8 mouse cellular contexts compared by ENCODE assay signal in the genomic region with DNA sequence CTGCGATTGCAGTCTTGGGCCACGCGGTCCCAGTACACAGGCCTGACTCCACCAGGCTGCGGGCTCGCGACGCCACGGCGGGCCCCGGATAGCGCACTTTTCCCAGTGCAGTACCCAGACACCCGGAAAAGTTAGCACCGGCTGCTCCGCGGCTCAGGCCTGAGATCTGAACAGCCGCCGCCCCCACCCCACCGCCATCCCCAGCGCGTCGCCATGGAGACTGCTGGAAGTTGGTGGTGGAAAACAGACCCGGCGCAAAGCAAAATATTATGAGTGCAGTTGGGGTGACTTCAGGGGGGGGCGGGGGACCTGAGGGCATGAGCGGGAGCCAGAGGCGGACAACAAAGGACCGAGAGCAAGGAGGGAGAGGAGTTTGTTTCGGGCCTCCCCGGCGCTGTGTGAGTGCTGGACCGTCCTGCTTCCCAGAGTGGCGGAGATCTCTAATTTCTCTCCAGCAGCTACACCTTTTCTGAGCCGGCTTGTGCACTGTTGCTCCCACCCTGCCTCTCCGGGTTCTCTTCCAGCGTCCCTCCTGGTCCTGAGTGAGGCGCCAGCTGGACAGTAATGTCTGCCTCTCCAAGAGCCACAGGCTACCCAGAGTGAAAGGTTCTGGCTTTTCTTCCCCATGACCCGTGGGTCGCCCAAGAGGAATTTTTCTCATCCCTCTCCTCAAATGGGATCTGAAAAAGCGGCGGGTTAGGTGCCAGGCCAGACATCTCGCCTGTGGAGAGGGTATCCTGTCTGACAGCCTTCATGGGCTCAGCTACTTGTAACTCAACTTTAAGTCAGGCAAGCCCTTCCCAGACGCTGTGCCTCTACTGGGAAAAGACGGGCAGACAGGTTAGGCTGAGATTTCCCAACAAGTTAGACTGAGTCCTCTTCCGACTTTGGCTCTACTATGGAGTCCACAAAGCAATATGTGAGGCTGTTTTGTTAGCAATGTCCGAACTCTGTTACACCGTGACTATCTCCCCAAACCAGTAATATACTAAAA. TPM values are rescaled to one million over a fixed set of nuclear protein-coding genes. Genes with fewer than 3 reads are reported as not detected.
DNase-seq lines count a peak whose midpoint lies in the region; ATAC-seq and TF ChIP-seq lines count a peak whose summit lies in the region.

No protein-coding gene starts in this region.

- H3K4me2 ChIP-seq in intestine, postnatal 0 days (replicated peaks; ENCODE audit: low read depth), result peak overlapping the region; percentile 46

- DNase-seq in gastrocnemius, adult 2 months, result no peak
- no peak for DNase-seq in gastrocnemius, adult 18-20 months (ENCODE audit: low spot score)
- peak; percentile 54 for DNase-seq in ovary, postnatal 36 days (ENCODE audit: low spot score)
- DNase-seq in ovary, postnatal 10 days (ENCODE audit: low spot score), result no peak
- DNase-seq in right cerebral cortex, postnatal 25 days, result peak; percentile 23
- DNase-seq in urinary bladder, postnatal 4 days (ENCODE audit: low spot score in 2 of 2), result no peak
- no peak for DNase-seq in kidney, postnatal 14 days

- H3K9ac ChIP-seq in intestine, postnatal 0 days (ENCODE audit: low read depth, low read length), result no peak overlapping the region

- 9% methylated on average over 46 of the region's 46 CpGs for WGBS in intestine, postnatal 0 days

- intact Hi-C loops in gastrocnemius, adult 2 months (cut with DNase I), result no loop called here

- peaks cover 83% of the 10 kb centered on the region for H3K27me3 ChIP-seq in intestine, postnatal 0 days (replicated peaks; ENCODE audit: control insufficient read depth, insufficient read depth, low read length)

- H3K36me3 ChIP-seq in intestine, postnatal 0 days (ENCODE audit: control insufficient read depth, insufficient read depth), result no peaks in the 10 kb centered on the region

- ATAC-seq in intestine, postnatal 0 days, result 0 out of 2 replicates have a peak, but pooled peaks have one; percentile 35

- H3K9me3 ChIP-seq in intestine, postnatal 0 days (ENCODE audit: control insufficient read depth), result no peaks in the 10 kb centered on the region

- peak overlapping the region; percentile 58 for H3K4me3 ChIP-seq in gastrocnemius, adult 2 months
- H3K4me3 ChIP-seq in intestine, postnatal 0 days (ENCODE audit: low read depth, low read length), result peak overlapping the region; percentile 6

- no peak overlapping the region for H3K27ac ChIP-seq in gastrocnemius, adult 2 months
- H3K27ac ChIP-seq in intestine, postnatal 0 days (ENCODE audit: low read depth, low read length), result no peak overlapping the region

- TF ChIP-seq CTCF in gastrocnemius, adult 2 months (IDR thresholded peaks at IDR 0.05), result no peak
- no peak for TF ChIP-seq CTCF in intestine, postnatal 0 days (IDR thresholded peaks at IDR 0.05; ENCODE audit: low read depth)

- no peaks in the 10 kb centered on the region for H3K4me1 ChIP-seq in intestine, postnatal 0 days (replicated peaks; ENCODE audit: control insufficient read depth, insufficient read depth, low read length)

RNA-seq across cellular contexts. Expression of a gene that starts 4.6 kb away (rescaled TPM):
- not detected for total RNA-seq in gastrocnemius, adult 2 months (2021)
- total RNA-seq in gastrocnemius, adult 18-20 months (2021), result not detected
- polyA plus RNA-seq in intestine, postnatal 0 days (2015; fragmentation: Nextera tagmentation; extraction: Ambion mirVana), result not detected in 2 replicates

Comparison
In these comparisons a context has a peak if more than half of its experiments do, and no peak if none do; other contexts are left out.
1. DNase-seq: peak in ovary, postnatal 36 days (single experiment) and right cerebral cortex, postnatal 25 days (single experiment); none in gastrocnemius, adult 2 months (single experiment), gastrocnemius, adult 18-20 months (single experiment), ovary, postnatal 10 days (single experiment), urinary bladder, postnatal 4 days (0 of 2) and kidney, postnatal 14 days (single experiment).